Mouse (Mus musculus) left cerebral cortex, adult 11 months (tissue): ENCODE data around the gene Chrnd.

Source experiments
- DNase-seq: peaks from one replicate; pipeline ENCODE4 v3.0.0; 2022; ENCODE audit warnings: low spot score

Chrnd gene

GRCm38 (mm10) chr1:87232197-87232596, 41.8 kb downstream of the Chrnd start:
- no peak for DNase-seq

DNA sequence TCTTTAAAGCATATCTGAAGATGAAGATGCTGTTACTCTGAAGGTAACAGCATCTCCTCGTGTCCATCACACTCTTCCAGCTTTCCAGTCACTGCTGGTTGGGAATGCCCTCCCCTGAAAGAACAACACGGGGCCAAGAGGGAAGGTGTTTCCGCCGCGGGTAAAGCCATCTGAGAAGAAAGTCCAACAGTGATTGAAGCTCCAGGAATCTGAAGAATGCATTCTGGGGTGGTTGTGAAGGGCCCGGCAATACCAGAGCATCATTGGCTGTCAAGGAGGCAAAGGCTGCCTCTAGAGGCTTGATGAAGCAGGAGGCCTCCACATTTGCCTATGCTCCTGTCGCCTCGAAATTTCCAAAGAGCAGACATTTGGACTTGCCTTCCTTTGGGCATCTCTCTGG, 48.6 kb downstream of the Chrnd start:
- DNase-seq: no peak

DNA sequence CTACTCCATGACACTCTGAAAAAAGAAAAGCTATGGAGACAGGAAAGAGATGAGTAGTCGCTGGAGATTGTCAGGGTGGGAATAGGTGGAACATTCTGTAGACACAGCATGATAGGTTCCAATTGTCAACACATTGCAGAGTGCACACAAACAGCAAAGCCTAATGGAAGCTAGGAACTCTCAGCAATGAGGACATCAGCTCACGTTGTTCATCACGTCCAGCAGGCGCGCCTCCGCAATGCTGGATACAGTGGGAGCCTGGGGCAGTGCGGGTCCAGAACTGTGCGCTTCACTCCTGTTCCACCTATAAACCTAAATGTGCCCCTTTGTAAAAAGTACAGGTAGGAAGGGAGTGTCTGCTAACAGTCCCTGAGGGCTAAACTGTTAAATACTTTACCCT, 52.6 kb downstream of the Chrnd start:
- no peak for DNase-seq

- no peak for DNase-seq
Measured at GRCm38 (mm10) chr1:87245430-87245829, 55.0 kb downstream of the Chrnd start.

DNA sequence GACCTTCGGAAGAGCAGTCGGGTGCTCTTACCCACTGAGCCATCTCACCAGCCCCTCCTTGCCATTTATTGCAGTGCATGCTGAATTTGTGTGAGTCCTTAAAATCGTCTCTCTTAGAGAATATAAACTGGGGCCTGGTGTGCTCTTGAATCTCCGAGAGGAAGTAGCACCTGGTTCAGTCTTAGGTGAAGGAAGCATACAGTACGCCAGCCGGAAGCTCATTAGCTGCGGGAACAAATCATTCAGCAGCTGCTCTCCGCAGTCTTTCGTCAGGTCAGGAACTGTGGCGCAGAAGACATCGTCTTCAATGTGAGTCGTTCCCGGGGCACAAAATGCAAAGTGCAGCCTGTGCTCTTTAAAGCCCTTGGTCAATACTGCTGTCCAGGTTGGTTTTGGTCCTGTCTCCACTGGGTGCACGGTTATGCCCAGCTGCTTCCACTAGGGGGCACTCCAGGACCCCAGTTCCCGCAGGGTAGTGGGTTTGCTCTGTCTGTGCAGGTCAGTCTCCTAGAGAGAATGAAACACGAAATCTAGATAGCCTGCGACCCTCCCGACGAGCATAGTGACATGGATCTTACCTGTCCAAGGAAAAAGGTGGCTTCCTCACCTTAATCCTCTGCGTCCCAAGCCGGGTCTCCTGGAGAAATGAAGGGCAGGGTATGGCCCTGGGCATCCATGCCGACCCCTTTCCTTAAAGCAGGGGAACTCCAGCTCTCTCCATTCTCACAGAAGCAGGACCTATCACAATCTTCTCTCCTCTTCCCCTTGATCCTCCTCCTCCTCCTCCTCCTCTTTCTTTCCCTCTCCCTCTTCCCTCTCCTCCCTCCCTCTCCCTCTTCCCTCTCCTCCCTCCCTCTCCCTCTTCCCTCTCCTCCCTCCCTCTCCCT, 55.8 kb downstream of the Chrnd start:
- DNase-seq: peak; percentile 62
